Mouse (Mus musculus) erythroblast, embryonic 14.5 days (primary cell): ENCODE measurements around the gene Casp1. TPM values are rescaled to one million over a fixed set of nuclear protein-coding genes. Genes with fewer than 3 reads are reported as not detected.

Source experiments
- H3K27me3 ChIP-seq: 2 replicates; pipeline ENCODE4 v1.6.1; 2012; ENCODE audit warnings: inconsistent platforms; ENCODE audit not compliant: control insufficient read depth
- H3K36me3 ChIP-seq: 2 replicates; pipeline ENCODE4 v1.6.1; 2012; ENCODE audit warnings: mild to moderate bottlenecking, inconsistent platforms; ENCODE audit not compliant: control insufficient read depth
- H3K4me1 ChIP-seq: 2 replicates; pipeline ENCODE4 v1.6.1; 2012; ENCODE audit warnings: inconsistent platforms; ENCODE audit not compliant: control insufficient read depth
- H3K4me3 ChIP-seq: replicated peaks from 2 replicates; pipeline ENCODE3; 2012; ENCODE audit warnings: moderate library complexity, mild to moderate bottlenecking, inconsistent platforms
- H3K9me3 ChIP-seq: 2 replicates; pipeline ENCODE4 v1.6.1; 2012; ENCODE audit warnings: low read length, inconsistent platforms, mixed read lengths; ENCODE audit not compliant: control insufficient read depth
- GATA1 ChIP-seq: IDR thresholded peaks from 2 replicates; pipeline ENCODE4 v1.6.1; 2012; ENCODE audit warnings: low read length, inconsistent platforms, mixed read lengths
- TAL1 ChIP-seq: IDR thresholded peaks from 3 replicates; pipeline ENCODE4 v1.6.1; 2012; ENCODE audit warnings: low read length, inconsistent platforms, mixed read lengths
- polyA plus RNA-seq: library from polyadenylated mRNA; stranded (reverse); fragments of >175 nt; gene quantifications from 2 replicates; pipeline ENCODE4 v1.2.3, GENCODE M21; 2012

Casp1 gene
- polyA plus RNA-seq, 1 experiment = not detected

DNA sequence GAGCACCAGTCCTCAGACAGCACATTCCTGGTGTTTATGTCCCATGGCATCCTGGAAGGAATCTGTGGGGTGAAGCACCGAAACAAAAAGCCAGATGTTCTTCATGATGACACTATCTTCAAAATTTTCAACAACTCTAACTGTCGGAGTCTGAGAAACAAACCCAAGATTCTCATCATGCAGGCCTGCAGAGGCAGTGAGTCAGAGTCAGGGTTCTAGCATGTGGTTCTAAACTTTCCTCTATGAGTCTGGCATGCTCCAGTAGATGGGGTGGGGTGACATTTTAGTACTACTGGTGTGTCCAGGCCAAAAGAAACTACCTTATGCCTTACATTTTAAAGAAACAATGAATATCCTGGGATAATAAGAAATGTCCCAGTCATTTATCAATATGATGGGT lies 55.4 kb downstream of the Casp1 start:
- Histone ChIP-seq H3K4me3 (no peak overlapping the region), H3K36me3 (no peaks in the 10 kb centered on the region)
- TF ChIP-seq GATA1 (no peak), TAL1 (no peak)

DNA sequence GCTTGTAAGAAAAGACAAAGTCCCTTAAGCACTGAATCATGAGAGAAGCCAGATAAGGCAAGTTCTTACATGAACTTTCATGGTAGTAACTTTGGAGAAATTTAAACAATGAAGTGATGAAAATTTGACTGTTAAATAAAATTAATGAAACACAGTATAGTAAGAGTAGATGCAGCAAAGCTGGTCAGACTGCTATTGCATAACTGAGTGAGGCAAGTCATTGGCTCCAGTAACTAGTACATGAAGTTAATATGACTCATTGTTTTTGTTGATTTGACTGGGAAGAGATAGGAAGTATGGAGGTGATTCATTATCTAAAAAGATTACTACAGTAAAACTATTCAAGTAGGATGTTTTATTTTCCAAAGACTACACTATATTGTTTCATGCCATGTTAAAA lies 58.5 kb downstream of the Casp1 start:
- Histone ChIP-seq H3K36me3 (no peaks in the 10 kb centered on the region), H3K27me3 (no peaks in the 10 kb centered on the region)
- no peak for TF ChIP-seq GATA1
- TF ChIP-seq TAL1 = no peak

More for the DNA sequence above, 55.4 kb downstream of the Casp1 start:
- Histone ChIP-seq H3K4me1 (no peaks in the 10 kb centered on the region), H3K9me3 (no peaks in the 10 kb centered on the region), H3K27me3 (no peaks in the 10 kb centered on the region)

More for the DNA sequence above, 58.5 kb downstream of the Casp1 start:
- Histone ChIP-seq H3K4me3 (no peak overlapping the region), H3K9me3 (no peaks in the 10 kb centered on the region), H3K4me1 (no peaks in the 10 kb centered on the region)

Other genes starting within 250 kb of the Casp1 start
- not detected in 2 replicates for gene Casp4, start 10.3 kb downstream of the Casp1 start, polyA plus RNA-seq
- not detected in 2 replicates for gene Casp12, start 46.9 kb downstream of the Casp1 start, polyA plus RNA-seq